Mouse (Mus musculus): ENCODE data around the gene Mrps10.

DNA sequence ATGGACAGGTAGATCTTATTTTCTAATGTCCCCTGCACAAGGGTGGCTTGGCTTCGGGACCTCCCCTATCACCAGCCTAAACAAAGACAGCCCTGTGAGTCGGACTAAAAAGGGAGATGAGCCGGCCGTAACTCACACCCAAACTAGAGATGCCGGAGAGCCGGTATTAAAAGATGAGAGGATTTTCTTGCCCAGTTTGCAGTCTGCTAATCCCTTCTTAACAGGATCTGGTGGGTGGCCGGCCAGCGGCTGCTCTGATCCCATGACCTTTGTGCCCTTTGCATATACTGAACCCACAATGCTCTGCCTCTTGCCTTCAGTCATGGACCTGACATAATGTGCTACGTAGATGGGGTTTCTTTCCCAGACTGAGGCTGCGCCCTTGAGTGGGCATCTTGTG lies 31.8 kb downstream of the Mrps10 start, which contains the start of gene Guca1a:
- TF ChIP-seq CTCF (IDR thresholded peaks at IDR 0.05; ENCODE audit: extremely low read depth, insufficient read length, insufficient replicate concordance, low read depth, low read length) = no peak
- TF ChIP-seq POLR2A (IDR thresholded peaks at IDR 0.05; ENCODE audit: low read depth, low read length) = no peak

Measured in small intestine, adult 2 months (tissue).